Mouse (Mus musculus) lung, postnatal 10 days (tissue): Measurements from ENCODE around the gene Rnf130.
"Not testable (repeated sequence)": the region's sequence is repeated elsewhere in the genome, so short reads cannot be mapped to it uniquely, and the experiment has no call there.

Experiments
- DNase-seq: peaks from one replicate; pipeline ENCODE4 v3.0.0; 2021

The Rnf130 gene

GRCm38 (mm10) chr11:50089840-50090239, 64.7 kb downstream of the Rnf130 start:
- no peak for DNase-seq

GRCm38 (mm10) chr11:50090982-50091675, 66.0 kb downstream of the Rnf130 start:
- no peak for DNase-seq

- no peak for DNase-seq
Measured at GRCm38 (mm10) chr11:50091681-50092080, 66.5 kb downstream of the Rnf130 start.

- DNase-seq, result no peak
Measured at GRCm38 (mm10) chr11:50095661-50096060, 70.5 kb downstream of the Rnf130 start.

GRCm38 (mm10) chr11:50097091-50097490, 71.9 kb downstream of the Rnf130 start:
- no peak for DNase-seq

GRCm38 (mm10) chr11:50098961-50099481, 73.9 kb downstream of the Rnf130 start:
- peak; percentile 18 for DNase-seq

GRCm38 (mm10) chr11:50099692-50100091, 74.5 kb downstream of the Rnf130 start:
- DNase-seq, result peak; percentile 16

GRCm38 (mm10) chr11:50100548-50101307, 75.6 kb downstream of the Rnf130 start:
- no peak for DNase-seq

GRCm38 (mm10) chr11:50101962-50102361, 76.8 kb downstream of the Rnf130 start:
- not testable (repeated sequence) for DNase-seq

GRCm38 (mm10) chr11:50104016-50104415, 78.9 kb downstream of the Rnf130 start:
- no peak for DNase-seq

GRCm38 (mm10) chr11:50105237-50105636, 80.1 kb downstream of the Rnf130 start:
- no peak for DNase-seq

GRCm38 (mm10) chr11:50106024-50106423, 80.9 kb downstream of the Rnf130 start:
- DNase-seq, result peak; percentile 25

- DNase-seq, result peak; percentile 13
Measured at GRCm38 (mm10) chr11:50108823-50109244, 83.7 kb downstream of the Rnf130 start.

- peak; percentile 85 for DNase-seq
Measured at GRCm38 (mm10) chr11:50114329-50114728, 89.2 kb downstream of the Rnf130 start.

GRCm38 (mm10) chr11:50122631-50123081, 97.5 kb downstream of the Rnf130 start:
- DNase-seq, result no peak

GRCm38 (mm10) chr11:50127781-50128180, 102.6 kb downstream of the Rnf130 start:
- DNase-seq, result no peak

GRCm38 (mm10) chr11:50130811-50131766, 105.9 kb downstream of the Rnf130 start, which contains the start of gene Tbc1d9b:
Gene Tbc1d9b (plus strand): TSS chr11:50131396.
- peak; percentile 93 for DNase-seq

GRCm38 (mm10) chr11:50131801-50132201, 106.7 kb downstream of the Rnf130 start:
- DNase-seq, result no peak

- DNase-seq, result no peak
Measured at GRCm38 (mm10) chr11:50132265-50132664, 107.1 kb downstream of the Rnf130 start.

- DNase-seq, result peak; percentile 52
Measured at GRCm38 (mm10) chr11:50134136-50134859, 109.2 kb downstream of the Rnf130 start.

- no peak for DNase-seq
Measured at GRCm38 (mm10) chr11:50138206-50138822, 113.2 kb downstream of the Rnf130 start.
